ENCODE assay signal across 9 mouse cellular contexts in genomic region chr10:10184386-10184785, GRCm38 (mm10).
DNase-seq lines count a peak whose midpoint lies in the region; TF ChIP-seq lines count a peak whose summit lies in the region.
"Had no signal": no experiment of that assay in that cellular context is flagged by ENCODE, and none has a peak within 500 bp of the region (broad histone marks: within the 10 kb centered on the region; RNA-seq: fewer than 3 reads in every experiment).

No protein-coding gene starts in this region.

- H3K4me3 ChIP-seq in left cerebral cortex, adult 2 months: no peak overlapping the region
- no peak overlapping the region for H3K4me3 ChIP-seq in gastrocnemius, adult 2 months

- no peak overlapping the region for H3K27ac ChIP-seq in left cerebral cortex, adult 2 months
- no peak overlapping the region for H3K27ac ChIP-seq in gastrocnemius, adult 2 months

- DNase-seq in kidney, postnatal 14 days: peak; percentile 5
- no peak for DNase-seq in kidney, adult 11 months
- DNase-seq in c-Kit-positive CD71-negative TER-119-negative erythroid progenitor cells, embryonic 14.5 days (ENCODE audit: low read depth): peak; percentile 45
- DNase-seq in lung, postnatal 36 days: peak; percentile 11
- DNase-seq in thymus, postnatal 10 days (ENCODE audit: low spot score in 2 of 2): peak; percentile 35 to 45
- DNase-seq in left cerebral cortex, adult 2 months (ENCODE audit: extremely low spot score in 1 of 2, low spot score in 2 of 2): no peak
- no peak for DNase-seq in ovary, adult 18-20 months (ENCODE audit: low spot score)
- no peak for DNase-seq in gastrocnemius, adult 2 months
- DNase-seq: cerebellum, adult 9-10 months had no signal

- intact Hi-C loops in left cerebral cortex, adult 2 months (cut with DNase I): no loop called here
- intact Hi-C loops in gastrocnemius, adult 2 months (cut with DNase I): no loop called here

- no peak for TF ChIP-seq CTCF in left cerebral cortex, adult 2 months (IDR thresholded peaks at IDR 0.05)
- no peak for TF ChIP-seq CTCF in gastrocnemius, adult 2 months (IDR thresholded peaks at IDR 0.05)

Comparison
In these comparisons a context has a peak if more than half of its experiments do, and no peak if none do; other contexts are left out.
1. DNase-seq: peak in kidney, postnatal 14 days (single experiment), c-Kit-positive CD71-negative TER-119-negative erythroid progenitor cells, embryonic 14.5 days (single experiment), lung, postnatal 36 days (single experiment) and thymus, postnatal 10 days (2 of 2); none in kidney, adult 11 months (single experiment), left cerebral cortex, adult 2 months (0 of 2), ovary, adult 18-20 months (single experiment) and gastrocnemius, adult 2 months (single experiment).